29 mouse cellular contexts compared by ENCODE assay signal in the genomic region with DNA sequence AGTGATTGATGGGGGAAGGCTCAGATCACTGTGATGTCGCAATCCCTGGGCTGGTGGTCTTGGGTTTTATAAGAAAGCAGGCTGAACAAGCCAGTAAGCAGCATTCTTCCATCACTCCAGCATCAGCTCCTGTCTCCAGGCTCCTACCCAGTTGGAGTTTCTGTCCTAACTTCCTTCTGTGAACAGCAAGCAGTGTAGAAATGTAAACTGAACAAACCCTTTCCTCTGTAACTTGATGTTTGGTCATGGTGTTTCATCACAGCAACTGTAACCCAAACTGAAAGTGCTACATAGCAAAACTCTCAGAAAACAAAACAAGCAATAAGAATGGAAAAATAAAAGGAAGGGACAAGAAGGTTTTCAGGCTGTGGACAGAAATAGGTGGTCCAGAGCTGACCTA.
A peak's percentile ranks its signal among the peaks of the same experiment; 100 is the strongest.
DNase-seq lines count a peak whose midpoint lies in the region; ATAC-seq and TF ChIP-seq lines count a peak whose summit lies in the region.
"Had no signal": no experiment of that assay in that cellular context is flagged by ENCODE, and none has a peak within 500 bp of the region (broad histone marks: within the 10 kb centered on the region; RNA-seq: fewer than 3 reads in every experiment).

No protein-coding gene starts in this region.

- no peak overlapping the region for H3K9ac ChIP-seq in liver, postnatal 0 days (replicated peaks)
- H3K9ac ChIP-seq in kidney, embryonic 15.5 days: no peak overlapping the region
- H3K9ac ChIP-seq: embryonic facial prominence, embryonic 13.5 days; embryonic facial prominence, embryonic 15.5 days; forebrain, embryonic 12.5 days had no signal

- no peaks in the 10 kb centered on the region for H3K36me3 ChIP-seq in liver, postnatal 0 days (replicated peaks; ENCODE audit: insufficient read depth, low read length)
- no peaks in the 10 kb centered on the region for H3K36me3 ChIP-seq in hindbrain, embryonic 10.5 days
- no peaks in the 10 kb centered on the region for H3K36me3 ChIP-seq in kidney, embryonic 15.5 days
- H3K36me3 ChIP-seq: embryonic facial prominence, embryonic 13.5 days; embryonic facial prominence, embryonic 15.5 days; forebrain, embryonic 10.5 days; forebrain, embryonic 12.5 days; G1E had no signal

- WGBS in liver, postnatal 0 days (ENCODE audit: insufficient replicate concordance): 87% methylated on average over 1 of the region's 1 CpGs
- 95% methylated on average over 1 of the region's 1 CpGs for WGBS in hindbrain, embryonic 10.5 days
- 93% methylated on average over 1 of the region's 1 CpGs for WGBS in kidney, embryonic 15.5 days

- intact Hi-C loops in gastrocnemius, adult 2 months (cut with DNase I): no loop called here
- intact Hi-C loops in gastrocnemius, postnatal 14 days (cut with DNase I; ENCODE audit: low total_unique reads): no loop called here

- TF ChIP-seq CTCF in gastrocnemius, adult 2 months (IDR thresholded peaks at IDR 0.05): no peak
- TF ChIP-seq CTCF in liver, postnatal 0 days (IDR thresholded peaks at IDR 0.05; ENCODE audit: low read depth): no peak

- H3K9me3 ChIP-seq in liver, postnatal 0 days (ENCODE audit: low read length): no peaks in the 10 kb centered on the region
- no peaks in the 10 kb centered on the region for H3K9me3 ChIP-seq in hindbrain, embryonic 10.5 days
- H3K9me3 ChIP-seq in kidney, embryonic 15.5 days (replicated peaks): no peaks in the 10 kb centered on the region
- H3K9me3 ChIP-seq: embryonic facial prominence, embryonic 13.5 days; embryonic facial prominence, embryonic 15.5 days; forebrain, embryonic 10.5 days; forebrain, embryonic 12.5 days; G1E had no signal

- DNase-seq in gastrocnemius, adult 2 months: no peak
- DNase-seq in gastrocnemius, postnatal 14 days: no peak
- no peak for DNase-seq in liver, postnatal 0 days
- DNase-seq in liver: no peak
- no peak for DNase-seq in hindbrain, embryonic 10.5 days (ENCODE audit: low spot score)
- DNase-seq: adrenal gland, adult 2 months; adrenal gland, postnatal 10 days; adrenal gland, postnatal 25 days; B cell, adult 2 months; cerebellum, adult 11 months; cerebellum, adult 18-20 months; cerebellum, adult 8-10 months; cerebellum, adult 9-11 months; cerebellum, postnatal 14 days; cerebellum, postnatal 36 days; embryo, embryonic 11 days had no signal

- no peak for TF ChIP-seq EP300 in liver, postnatal 0 days (IDR thresholded peaks at IDR 0.05; ENCODE audit: low read depth)

- no peak overlapping the region for H3K4me2 ChIP-seq in liver, postnatal 0 days (ENCODE audit: low read depth, low read length)
- H3K4me2 ChIP-seq in kidney, embryonic 15.5 days: no peak overlapping the region
- H3K4me2 ChIP-seq: embryonic facial prominence, embryonic 13.5 days; embryonic facial prominence, embryonic 15.5 days; forebrain, embryonic 12.5 days had no signal

- peak overlapping the region; percentile 49; the same call in 1 of the 2 replicates for H3K27ac ChIP-seq in gastrocnemius, adult 2 months
- H3K27ac ChIP-seq in liver, postnatal 0 days (ENCODE audit: low read depth): 0 out of 2 replicates have a peak overlapping the region, but pooled peaks have one; percentile 4
- H3K27ac ChIP-seq in hindbrain, embryonic 10.5 days: no peak overlapping the region
- no peak overlapping the region for H3K27ac ChIP-seq in kidney, embryonic 15.5 days
- H3K27ac ChIP-seq: embryonic facial prominence, embryonic 13.5 days; embryonic facial prominence, embryonic 15.5 days; forebrain, embryonic 10.5 days; forebrain, embryonic 12.5 days had no signal

- H3K27me3 ChIP-seq in liver, postnatal 0 days (ENCODE audit: insufficient read depth, low read length): no peaks in the 10 kb centered on the region
- H3K27me3 ChIP-seq in hindbrain, embryonic 10.5 days (ENCODE audit: insufficient read depth, poor library complexity, severe bottlenecking): no peaks in the 10 kb centered on the region
- H3K27me3 ChIP-seq in kidney, embryonic 15.5 days: no peaks in the 10 kb centered on the region
- H3K27me3 ChIP-seq: CH12.LX; embryonic facial prominence, embryonic 13.5 days; embryonic facial prominence, embryonic 15.5 days; forebrain, embryonic 12.5 days; Patski had no signal

- no peak for ATAC-seq in liver, postnatal 0 days
- peak; percentile 84 for ATAC-seq in megakaryocyte, adult 5-6 weeks (ENCODE audit: poor library complexity, severe bottlenecking)
- ATAC-seq in kidney, embryonic 15.5 days (replicated peaks; ENCODE audit: low FRiP score): no peak
- ATAC-seq: activated CD4-positive, CD25-positive, alpha-beta regulatory T cell, adult 4 months; CD4-positive, CD25-positive, alpha-beta regulatory T cell, adult 4 months; forebrain, embryonic 14.5 days; Patski had no signal

- H3K4me1 ChIP-seq in liver, postnatal 0 days (ENCODE audit: insufficient read depth): no peaks in the 10 kb centered on the region
- 0 out of 2 replicates have a peak, but pooled peaks cover 8% of the 10 kb centered on the region for H3K4me1 ChIP-seq in hindbrain, embryonic 10.5 days (replicated peaks)
- H3K4me1 ChIP-seq in kidney, embryonic 15.5 days: no peaks in the 10 kb centered on the region
- H3K4me1 ChIP-seq: embryonic facial prominence, embryonic 13.5 days; embryonic facial prominence, embryonic 15.5 days had no signal

- no peak overlapping the region for H3K4me3 ChIP-seq in gastrocnemius, adult 2 months
- H3K4me3 ChIP-seq in liver, postnatal 0 days (ENCODE audit: low read depth, low read length): no peak overlapping the region
- H3K4me3 ChIP-seq in hindbrain, embryonic 10.5 days: no peak overlapping the region
- H3K4me3 ChIP-seq in kidney, embryonic 15.5 days (replicated peaks): no peak overlapping the region
- H3K4me3 ChIP-seq: embryonic facial prominence, embryonic 13.5 days; embryonic facial prominence, embryonic 15.5 days; erythroblast, embryonic 14.5 days; forebrain, embryonic 10.5 days; forebrain, embryonic 12.5 days had no signal

Comparison
In these comparisons a context has a peak if more than half of its experiments do, and no peak if none do; other contexts are left out.
1. H3K27ac ChIP-seq: peak in gastrocnemius, adult 2 months (single experiment) and liver, postnatal 0 days (single experiment); none in hindbrain, embryonic 10.5 days (single experiment) and kidney, embryonic 15.5 days (single experiment).